Mouse (Mus musculus) mammary gland, adult 2 months (tissue): ENCODE results near the gene Ppp6r2. TPM values are rescaled to one million over a fixed set of nuclear protein-coding genes. Genes with fewer than 3 reads are reported as not detected.

ENCODE experiments used
- polyA plus RNA-seq: library from polyadenylated mRNA; depleted of rRNA; stranded (reverse); fragments of >200 nt; gene quantifications from 2 replicates; pipeline ENCODE4 v1.2.3, GENCODE M21; 2012; ENCODE audit warnings: low replicate concordance; rRNA removed

Gene Ppp6r2
- 133 and 457 TPM in 2 replicates for polyA plus RNA-seq

GRCm38 (mm10) chr15:89210915-89211715 lies at the start of gene Ppp6r2:
TSS of gene Ppp6r2 (plus strand) at chr15:89211553.

GRCm38 (mm10) chr15:89180571-89181229 lies 30.7 kb upstream of the Ppp6r2 start, which contains the start of gene Plxnb2:
TSS of gene Plxnb2 (minus strand) at chr15:89180788.

GRCm38 (mm10) chr15:89196313-89196706 lies 15.0 kb upstream of the Ppp6r2 start, which contains the start of gene Dennd6b:
TSS of gene Dennd6b (minus strand) at chr15:89196496.

GRCm38 (mm10) chr15:89315190-89315731 lies 103.9 kb downstream of the Ppp6r2 start, which contains the start of gene Sbf1:
TSS of gene Sbf1 (minus strand) at chr15:89315311.

GRCm38 (mm10) chr15:89322670-89323522 lies 111.5 kb downstream of the Ppp6r2 start, which contains the start of gene Adm2:
TSS of gene Adm2 (plus strand) at chr15:89322720.

GRCm38 (mm10) chr15:89334271-89334670 lies 122.9 kb downstream of the Ppp6r2 start, which contains the start of gene Miox:
TSS of gene Miox (plus strand) at chr15:89334398.

Other genes starting within 250 kb of the Ppp6r2 start
- gene Mlc1, start 232.5 kb upstream of the Ppp6r2 start, polyA plus RNA-seq = 0.39 and 0.61 TPM in 2 replicates
- gene Mov10l1, start 228.6 kb upstream of the Ppp6r2 start, polyA plus RNA-seq = not detected in 2 replicates
- gene Panx2, start 151.8 kb upstream of the Ppp6r2 start, polyA plus RNA-seq = 0.33 and 0.56 TPM in 2 replicates
- gene Trabd, start 136.4 kb upstream of the Ppp6r2 start, polyA plus RNA-seq = 45.0 and 62.8 TPM in 2 replicates
- 52.7 and 67.8 TPM in 2 replicates for gene Selenoo, start 122.5 kb upstream of the Ppp6r2 start, polyA plus RNA-seq
- gene Tubgcp6, start 88.4 kb upstream of the Ppp6r2 start, polyA plus RNA-seq = 33.0 and 35.5 TPM in 2 replicates
- 57.4 and 63.6 TPM in 2 replicates for gene Hdac10, start 82.9 kb upstream of the Ppp6r2 start, polyA plus RNA-seq
- gene Mapk12, start 70.8 kb upstream of the Ppp6r2 start, polyA plus RNA-seq = 14.0 and 43.9 TPM in 2 replicates
- gene Mapk11, start 61.9 kb upstream of the Ppp6r2 start, polyA plus RNA-seq = 15.6 and 21.0 TPM in 2 replicates
- 106 and 146 TPM in 2 replicates for gene Plxnb2, start 30.8 kb upstream of the Ppp6r2 start, polyA plus RNA-seq
- 23.7 and 25.8 TPM in 2 replicates for gene Dennd6b, start 15.1 kb upstream of the Ppp6r2 start, polyA plus RNA-seq
- gene Sbf1, start 103.8 kb downstream of the Ppp6r2 start, polyA plus RNA-seq = 309 and 314 TPM in 2 replicates
- 1.6 and 3.6 TPM in 2 replicates for gene Adm2, start 111.2 kb downstream of the Ppp6r2 start, polyA plus RNA-seq
- 0.23 and 0.49 TPM in 2 replicates for gene Miox, start 122.8 kb downstream of the Ppp6r2 start, polyA plus RNA-seq
- gene Lmf2, start 144.1 kb downstream of the Ppp6r2 start, polyA plus RNA-seq = 51.5 and 67.3 TPM in 2 replicates
- gene Ncaph2, start 144.2 kb downstream of the Ppp6r2 start, polyA plus RNA-seq = 133 and 153 TPM in 2 replicates
- gene Sco2, start 162.3 kb downstream of the Ppp6r2 start, polyA plus RNA-seq = 38.4 and 47.4 TPM in 2 replicates
- gene Tymp, start 165.5 kb downstream of the Ppp6r2 start, polyA plus RNA-seq = 1.5 and 10.2 TPM in 2 replicates
- gene Odf3b, start 167.7 kb downstream of the Ppp6r2 start, polyA plus RNA-seq = 5.0 TPM in 2 replicates
- 0.02 TPM in 1 of 2 replicates, not detected in the other for gene Klhdc7b, start 173.4 kb downstream of the Ppp6r2 start, polyA plus RNA-seq
- gene Syce3, start 198.9 kb downstream of the Ppp6r2 start, polyA plus RNA-seq = not detected in 2 replicates
- 40.4 and 302 TPM in 2 replicates for gene Cpt1b, start 214.3 kb downstream of the Ppp6r2 start, polyA plus RNA-seq
- 0.65 and 1.2 TPM in 2 replicates for gene C730034F03Rik, start 218.0 kb downstream of the Ppp6r2 start, polyA plus RNA-seq
- 1.0 and 5.6 TPM in 2 replicates for gene Gm44502, start 218.1 kb downstream of the Ppp6r2 start, polyA plus RNA-seq
- 59.4 and 73.3 TPM in 2 replicates for gene Chkb, start 218.4 kb downstream of the Ppp6r2 start, polyA plus RNA-seq
- 0.07 and 0.10 TPM in 2 replicates for gene Mapk8ip2, start 242.4 kb downstream of the Ppp6r2 start, polyA plus RNA-seq